Mouse (Mus musculus) left cerebral cortex, postnatal 14 days (tissue): ENCODE results near the gene Gm13271. TPM values are rescaled to one million over a fixed set of nuclear protein-coding genes. Genes with fewer than 3 reads are reported as not detected.

Experiments used
- total RNA-seq, 2 experiments: library from RNA; stranded (reverse); gene quantifications; 2 replicates each; pipeline ENCODE4 v1.2.3; 2021

The Gm13271 gene
- total RNA-seq, 2 experiments from 2014 or later, result not detected

Other genes with a start within 250 kb of the Gm13271 start
- not detected for gene Ifnb1, start 232.1 kb upstream of the Gm13271 start, total RNA-seq
- gene Ifna15, start 196.6 kb upstream of the Gm13271 start, total RNA-seq, result not detected
- gene Ifna14, start 183.1 kb upstream of the Gm13271 start, total RNA-seq, result not detected
- not detected for gene Ifna9, start 162.5 kb upstream of the Gm13271 start, total RNA-seq
- gene Ifna12, start 151.5 kb upstream of the Gm13271 start, total RNA-seq, result not detected
- not detected for gene C87499, start 120.5 kb upstream of the Gm13271 start, total RNA-seq
- not detected for gene Ifna13, start 110.4 kb upstream of the Gm13271 start, total RNA-seq
- not detected for gene Ifna16, start 77.9 kb upstream of the Gm13271 start, total RNA-seq
- not detected for gene Ifna2, start 71.0 kb upstream of the Gm13271 start, total RNA-seq
- gene Ifnab, start 63.5 kb upstream of the Gm13271 start, total RNA-seq, result not detected
- 1 to 10 TPM; 1.0 to 1.5 TPM for gene Gm26566, start 33.1 kb upstream of the Gm13271 start, total RNA-seq
- gene Klhl9, start 32.4 kb upstream of the Gm13271 start, total RNA-seq, result 100 to 1,000 TPM; 103 to 104 TPM
- not detected for gene Gm13283, start 5.3 kb downstream of the Gm13271 start, total RNA-seq
- not detected for gene Gm13290, start 19.0 kb downstream of the Gm13271 start, total RNA-seq
- not detected for gene Gm13289, start 22.1 kb downstream of the Gm13271 start, total RNA-seq
- not detected for gene Gm13272, start 25.0 kb downstream of the Gm13271 start, total RNA-seq
- gene Ifnz, start 27.3 kb downstream of the Gm13271 start, total RNA-seq, result not detected
- not detected for gene Gm13276, start 30.8 kb downstream of the Gm13271 start, total RNA-seq
- gene Gm13277, start 33.8 kb downstream of the Gm13271 start, total RNA-seq, result not detected
- not detected for gene Gm13278, start 36.7 kb downstream of the Gm13271 start, total RNA-seq
- not detected for gene Gm13275, start 39.6 kb downstream of the Gm13271 start, total RNA-seq
- gene Gm13279, start 42.5 kb downstream of the Gm13271 start, total RNA-seq, result not detected
- gene Gm13285, start 44.8 kb downstream of the Gm13271 start, total RNA-seq, result not detected
- gene Gm13287, start 48.4 kb downstream of the Gm13271 start, total RNA-seq, result not detected
- gene Gm13288, start 50.7 kb downstream of the Gm13271 start, total RNA-seq, result not detected
- gene Ifna7, start 61.4 kb downstream of the Gm13271 start, total RNA-seq, result not detected
- gene Ifna11, start 65.1 kb downstream of the Gm13271 start, total RNA-seq, result not detected
- not detected for gene Ifna6, start 72.5 kb downstream of the Gm13271 start, total RNA-seq
- gene Ifna5, start 80.7 kb downstream of the Gm13271 start, total RNA-seq, result not detected
- gene Ifna4, start 87.0 kb downstream of the Gm13271 start, total RNA-seq, result not detected
- gene Ifna1, start 95.2 kb downstream of the Gm13271 start, total RNA-seq, result not detected
- not detected for gene Ifne, start 125.3 kb downstream of the Gm13271 start, total RNA-seq